Mouse (Mus musculus): ENCODE measurements around the gene Ahsa2. TPM values are rescaled to one million over a fixed set of nuclear protein-coding genes. Genes with fewer than 3 reads are reported as not detected.
"Not testable (repeated sequence)": the region's sequence is repeated elsewhere in the genome, so short reads cannot be mapped to it uniquely, and the experiment has no call there.

Gene Ahsa2
- 72.4 and 75.0 TPM in 2 replicates for polyA plus RNA-seq (2016; fragmentation: Nextera tagmentation; extraction: Ambion mirVana)

- Histone ChIP-seq H3K9me3 (replicated peaks) (no peaks in the 10 kb centered on the region), H3K4me1 (replicated peaks) (peaks cover 18% of the 10 kb centered on the region), H3K27me3 (replicated peaks) (no peaks in the 10 kb centered on the region), H3K27ac (ENCODE audit: poor library complexity, severe bottlenecking) (peak within 1 kb of the TSS; percentile 98), H3K36me3 (peaks cover 27% of the 10 kb centered on the region), H3K4me2 (peak within 1 kb of the TSS; percentile 85), H3K4me3 (peak within 1 kb of the TSS; percentile 75), H3K9ac (peak within 1 kb of the TSS; percentile 96)
- WGBS = under 1% methylated on average over 53 of the region's 66 CpGs
- peak; percentile 98 for ATAC-seq (ENCODE audit: insufficient number of reproducible peaks, low FRiP score)
Observed at GRCm38 (mm10) chr11:23497718-23498509, at the start of gene Ahsa2. Gene Ahsa2, minus strand, starts transcription at chr11:23498030.

- Histone ChIP-seq H3K27ac (ENCODE audit: poor library complexity, severe bottlenecking) (no peak overlapping the region), H3K27me3 (replicated peaks) (no peaks in the 10 kb centered on the region), H3K4me2 (no peak overlapping the region), H3K36me3 (no peaks in the 10 kb centered on the region), H3K4me3 (no peak overlapping the region), H3K9ac (no peak overlapping the region), H3K9me3 (replicated peaks) (no peaks in the 10 kb centered on the region), H3K4me1 (replicated peaks) (no peaks in the 10 kb centered on the region)
- WGBS = 81% methylated on average over 2 of the region's 2 CpGs
- ATAC-seq (ENCODE audit: insufficient number of reproducible peaks, low FRiP score) = no peak
Observed at GRCm38 (mm10) chr11:23537446-23537845, 39.6 kb upstream of the Ahsa2 start.

GRCm38 (mm10) chr11:23520473-23521205 lies 22.8 kb upstream of the Ahsa2 start, which contains the start of gene 1700093K21Rik:
Gene 1700093K21Rik, minus strand, starts transcription at chr11:23521155.
- no peak within 1 kb of the TSS for H3K4me2 ChIP-seq
- no peak for ATAC-seq (ENCODE audit: insufficient number of reproducible peaks, low FRiP score)
- H3K4me3 ChIP-seq = no peak within 1 kb of the TSS
- no peaks in the 10 kb centered on the region for H3K27me3 ChIP-seq (replicated peaks)
- no peak within 1 kb of the TSS for H3K27ac ChIP-seq (ENCODE audit: poor library complexity, severe bottlenecking)
- H3K4me1 ChIP-seq (replicated peaks) = no peaks in the 10 kb centered on the region
- H3K9ac ChIP-seq = no peak within 1 kb of the TSS
- H3K36me3 ChIP-seq = no peaks in the 10 kb centered on the region
- 47% methylated on average over 5 of the region's 5 CpGs for WGBS
- H3K9me3 ChIP-seq (replicated peaks) = peaks cover 6% of the 10 kb centered on the region

GRCm38 (mm10) chr11:23518981-23519380 lies 21.2 kb upstream of the Ahsa2 start:
- H3K4me2 ChIP-seq = no peak overlapping the region
- H3K4me1 ChIP-seq (replicated peaks) = no peaks in the 10 kb centered on the region
- 89% methylated on average over 3 of the region's 3 CpGs for WGBS
- H3K27me3 ChIP-seq (replicated peaks) = no peaks in the 10 kb centered on the region
- no peak overlapping the region for H3K27ac ChIP-seq (ENCODE audit: poor library complexity, severe bottlenecking)
- no peak overlapping the region for H3K4me3 ChIP-seq
- H3K9ac ChIP-seq = no peak overlapping the region
- no peaks in the 10 kb centered on the region for H3K36me3 ChIP-seq
- no peak for ATAC-seq (ENCODE audit: insufficient number of reproducible peaks, low FRiP score)
- no peaks in the 10 kb centered on the region for H3K9me3 ChIP-seq (replicated peaks)

GRCm38 (mm10) chr11:23515315-23515714 lies 17.5 kb upstream of the Ahsa2 start:
- no peak for ATAC-seq (ENCODE audit: insufficient number of reproducible peaks, low FRiP score)
- Histone ChIP-seq H3K4me3 (no peak overlapping the region), H3K9me3 (replicated peaks) (no peaks in the 10 kb centered on the region), H3K36me3 (no peaks in the 10 kb centered on the region), H3K4me1 (replicated peaks) (no peaks in the 10 kb centered on the region), H3K4me2 (no peak overlapping the region), H3K27ac (ENCODE audit: poor library complexity, severe bottlenecking) (no peak overlapping the region), H3K27me3 (replicated peaks) (no peaks in the 10 kb centered on the region), H3K9ac (no peak overlapping the region)
- WGBS = 70% methylated on average over 2 of the region's 2 CpGs

GRCm38 (mm10) chr11:23514785-23515184 lies 17.0 kb upstream of the Ahsa2 start:
- 59% methylated on average over 4 of the region's 4 CpGs for WGBS
- H3K4me3 ChIP-seq; H3K36me3 ChIP-seq; H3K4me1 ChIP-seq (replicated peaks); H3K9ac ChIP-seq; H3K4me2 ChIP-seq; H3K27me3 ChIP-seq (replicated peaks); H3K9me3 ChIP-seq (replicated peaks); ATAC-seq (ENCODE audit: insufficient number of reproducible peaks, low FRiP score); H3K27ac ChIP-seq (ENCODE audit: poor library complexity, severe bottlenecking): not testable (repeated sequence)

- ATAC-seq (ENCODE audit: insufficient number of reproducible peaks, low FRiP score); H3K4me1 ChIP-seq (replicated peaks); H3K36me3 ChIP-seq; H3K9me3 ChIP-seq (replicated peaks); H3K9ac ChIP-seq; H3K27ac ChIP-seq (ENCODE audit: poor library complexity, severe bottlenecking); H3K4me3 ChIP-seq; H3K4me2 ChIP-seq; H3K27me3 ChIP-seq (replicated peaks): not testable (repeated sequence)
- WGBS = 79% methylated on average over 5 of the region's 5 CpGs
Observed at GRCm38 (mm10) chr11:23504801-23505200, 7.0 kb upstream of the Ahsa2 start.

- H3K27ac ChIP-seq (ENCODE audit: poor library complexity, severe bottlenecking) = peak overlapping the region; percentile 24; the same call in 1 of the 2 replicates
- no peak for ATAC-seq (ENCODE audit: insufficient number of reproducible peaks, low FRiP score)
- peaks cover 18% of the 10 kb centered on the region for H3K4me1 ChIP-seq (replicated peaks)
- no peaks in the 10 kb centered on the region for H3K27me3 ChIP-seq (replicated peaks)
- H3K9me3 ChIP-seq (replicated peaks) = no peaks in the 10 kb centered on the region
- H3K4me3 ChIP-seq = peak overlapping the region; percentile 75
- peak overlapping the region; percentile 25 for H3K9ac ChIP-seq
- 52% methylated on average over 5 of the region's 5 CpGs for WGBS
- H3K4me2 ChIP-seq = peak overlapping the region; percentile 85
- H3K36me3 ChIP-seq = peaks cover 20% of the 10 kb centered on the region
Observed at GRCm38 (mm10) chr11:23498609-23499008, 779 bp upstream of the Ahsa2 start.

- H3K9me3 ChIP-seq (replicated peaks) = no peaks in the 10 kb centered on the region
- H3K4me2 ChIP-seq = peak overlapping the region; percentile 85
- ATAC-seq (ENCODE audit: insufficient number of reproducible peaks, low FRiP score) = peak; percentile 80
- no peaks in the 10 kb centered on the region for H3K27me3 ChIP-seq (replicated peaks)
- H3K4me1 ChIP-seq (replicated peaks) = peaks cover 18% of the 10 kb centered on the region
- under 1% methylated on average over 20 of the region's 22 CpGs for WGBS
- peak overlapping the region; percentile 75 for H3K4me3 ChIP-seq
- H3K9ac ChIP-seq = peak overlapping the region; percentile 96
- H3K27ac ChIP-seq (ENCODE audit: poor library complexity, severe bottlenecking) = peak overlapping the region; percentile 98
- peaks cover 33% of the 10 kb centered on the region for H3K36me3 ChIP-seq
Observed at GRCm38 (mm10) chr11:23497335-23497717, 504 bp downstream of the Ahsa2 start.

- peak overlapping the region; percentile 75 for H3K4me3 ChIP-seq
- peaks cover 38% of the 10 kb centered on the region for H3K36me3 ChIP-seq
- peak overlapping the region; percentile 96 for H3K9ac ChIP-seq
- ATAC-seq (ENCODE audit: insufficient number of reproducible peaks, low FRiP score) = no peak
- peaks cover 18% of the 10 kb centered on the region for H3K4me1 ChIP-seq (replicated peaks)
- WGBS = 68% methylated on average over 6 of the region's 6 CpGs
- H3K4me2 ChIP-seq = peak overlapping the region; percentile 85
- no peaks in the 10 kb centered on the region for H3K27me3 ChIP-seq (replicated peaks)
- H3K9me3 ChIP-seq (replicated peaks) = no peaks in the 10 kb centered on the region
- no peak overlapping the region for H3K27ac ChIP-seq (ENCODE audit: poor library complexity, severe bottlenecking)
Observed at GRCm38 (mm10) chr11:23496661-23497060, 1.2 kb downstream of the Ahsa2 start.

- Histone ChIP-seq H3K27ac (ENCODE audit: poor library complexity, severe bottlenecking) (no peak overlapping the region), H3K4me3 (no peak overlapping the region), H3K36me3 (peaks cover 52% of the 10 kb centered on the region), H3K27me3 (replicated peaks) (no peaks in the 10 kb centered on the region), H3K4me2 (no peak overlapping the region), H3K9ac (no peak overlapping the region), H3K9me3 (replicated peaks) (no peaks in the 10 kb centered on the region), H3K4me1 (replicated peaks) (peaks cover 18% of the 10 kb centered on the region)
- WGBS = 91% methylated on average over 6 of the region's 6 CpGs
- ATAC-seq (ENCODE audit: insufficient number of reproducible peaks, low FRiP score) = no peak
Observed at GRCm38 (mm10) chr11:23495231-23495630, 2.6 kb downstream of the Ahsa2 start.

All from heart, embryonic 12.5 days (tissue).